Mouse (Mus musculus) limb, embryonic 11.5 days (tissue): ENCODE measurements at regions not wholly inside any gene's neighbourhood (a gene's known extent, or its start where the extent isn't known, plus 50 kb on each side); places are given as distances from the start of the nearest gene placed in this dataset.

Experiments
- ATAC-seq: fragments of 200-750 bp; cut with Nextera tagmentation; 2 replicates; pipeline ENCODE4 v1.8.0; 2017; ENCODE audit warnings: low read depth; ENCODE audit not compliant: insufficient number of reproducible peaks, low FRiP score, low TSS enrichment
- DNase-seq: peaks from one replicate; pipeline ENCODE4 v3.0.0-alpha.2; 2015; ENCODE audit warnings: low spot score
- H3K27ac ChIP-seq: fragments of 300-500 bp; sonication (generic); replicated peaks from 2 replicates; pipeline ENCODE4 v1.5.1; 2014; ENCODE audit warnings: low read depth, mild to moderate bottlenecking, low read length
- H3K27me3 ChIP-seq: fragments of 300-500 bp; sonication (generic); 2 replicates; pipeline ENCODE4 v1.6.1; 2014; ENCODE audit warnings: mild to moderate bottlenecking, low read length, mixed read lengths; ENCODE audit not compliant: control insufficient read depth, insufficient read depth
- H3K36me3 ChIP-seq: fragments of 300-500 bp; sonication (generic); 2 replicates; pipeline ENCODE4 v1.6.1; 2014; ENCODE audit warnings: mild to moderate bottlenecking, low read length, moderate library complexity, mixed read lengths; ENCODE audit not compliant: control insufficient read depth, insufficient read depth
- H3K4me1 ChIP-seq: fragments of 300-500 bp; sonication (generic); 2 replicates; pipeline ENCODE4 v1.6.1; 2014; ENCODE audit warnings: low read length, mixed read lengths; ENCODE audit not compliant: control insufficient read depth, insufficient read depth
- H3K4me2 ChIP-seq: fragments of 300-500 bp; sonication (generic); 2 replicates; pipeline ENCODE4 v1.6.1; 2014; ENCODE audit warnings: low read depth, mild to moderate bottlenecking, moderate library complexity; ENCODE audit not compliant: severe bottlenecking
- H3K4me3 ChIP-seq: fragments of 300-500 bp; sonication (generic); 2 replicates; pipeline ENCODE4 v1.5.1; 2014; ENCODE audit warnings: low read depth, low read length
- H3K9ac ChIP-seq: fragments of 300-500 bp; sonication (generic); 2 replicates; pipeline ENCODE4 v1.6.1; 2014; ENCODE audit warnings: mild to moderate bottlenecking, low read length
- H3K9me3 ChIP-seq: fragments of 300-500 bp; sonication (generic); 2 replicates; pipeline ENCODE4 v1.6.1; 2016; ENCODE audit warnings: low read length; ENCODE audit not compliant: control insufficient read depth
- WGBS: fragments of 180-500 bp; shearing (Covaris S2); extraction: QIAGEN DNeasy Blood & Tissue Kit; methylation state at CpG from one replicate; pipeline ENCODE4 v1.1.7; 2014; 5-methylcytosine and 5-hydroxymethylcytosine counted together

DNA sequence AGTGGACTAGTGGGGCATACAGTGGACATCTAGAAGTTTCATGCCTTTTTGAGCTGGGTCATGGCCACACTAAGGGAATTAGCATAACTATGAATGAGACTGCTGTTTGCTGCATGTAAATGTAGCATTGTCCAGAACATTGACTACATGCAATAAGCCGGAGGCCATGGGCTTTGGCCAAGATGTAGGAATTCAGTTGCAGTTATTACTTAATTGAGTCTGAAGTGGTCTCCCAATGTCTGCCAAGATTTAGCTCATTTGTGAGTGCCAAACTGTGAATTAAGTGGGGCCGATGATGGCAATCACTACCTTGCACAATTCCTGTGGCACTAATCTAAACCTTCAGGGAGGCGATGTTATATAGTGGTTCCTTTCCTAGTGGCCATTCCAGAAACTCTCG is 196.6 kb upstream of the Foxq1 start:
- WGBS: 93% methylated on average over 4 of the region's 4 CpGs
- ATAC-seq (no peak), DNase-seq (no peak)
- no peaks in the 10 kb centered on the region for H3K9me3 ChIP-seq
- H3K36me3 ChIP-seq: no peaks in the 10 kb centered on the region
- H3K4me1 ChIP-seq: no peaks in the 10 kb centered on the region
- H3K4me2 ChIP-seq: no peak overlapping the region
- H3K9ac ChIP-seq: no peak overlapping the region
- H3K27me3 ChIP-seq: no peaks in the 10 kb centered on the region
- H3K27ac ChIP-seq: no peak overlapping the region
- no peak overlapping the region for H3K4me3 ChIP-seq

GRCm38 (mm10) chr13:31362386-31362785 is 193.5 kb upstream of the Foxq1 start:
- H3K9me3 ChIP-seq: no peaks in the 10 kb centered on the region
- no peak overlapping the region for H3K4me2 ChIP-seq
- H3K36me3 ChIP-seq: no peaks in the 10 kb centered on the region
- H3K27ac ChIP-seq: no peak overlapping the region
- 17% methylated on average over 3 of the region's 3 CpGs for WGBS
- no peak overlapping the region for H3K9ac ChIP-seq
- H3K27me3 ChIP-seq: no peaks in the 10 kb centered on the region
- DNase-seq: peak; percentile 38
- H3K4me3 ChIP-seq: no peak overlapping the region
- no peak for ATAC-seq
- H3K4me1 ChIP-seq: no peaks in the 10 kb centered on the region

DNA sequence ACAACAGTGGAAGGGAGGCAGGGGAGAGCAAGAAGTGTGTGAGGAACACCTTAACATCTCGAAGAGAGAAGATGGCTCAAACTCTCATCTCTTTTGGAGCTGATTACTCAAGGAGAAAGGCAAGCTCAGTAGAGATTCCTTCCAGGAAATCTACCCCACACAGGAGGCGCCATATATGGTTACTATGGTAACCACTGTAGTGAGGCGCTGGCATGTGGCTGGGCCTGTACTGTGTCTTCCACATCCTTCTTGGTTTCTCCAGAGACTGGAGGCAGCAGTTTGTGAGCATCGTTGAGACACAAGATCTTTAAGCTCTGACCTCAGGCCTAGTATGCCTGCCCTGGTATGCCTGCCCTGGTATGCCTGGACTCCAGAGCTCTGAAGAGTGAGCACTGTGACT is 191.6 kb upstream of the Foxq1 start:
- Histone ChIP-seq H3K9me3 (no peaks in the 10 kb centered on the region), H3K4me2 (no peak overlapping the region), H3K27ac (no peak overlapping the region), H3K4me3 (no peak overlapping the region), H3K36me3 (no peaks in the 10 kb centered on the region), H3K27me3 (no peaks in the 10 kb centered on the region), H3K4me1 (no peaks in the 10 kb centered on the region), H3K9ac (no peak overlapping the region)
- ATAC-seq: no peak
- no peak for DNase-seq
- 77% methylated on average over 4 of the region's 4 CpGs for WGBS

DNA sequence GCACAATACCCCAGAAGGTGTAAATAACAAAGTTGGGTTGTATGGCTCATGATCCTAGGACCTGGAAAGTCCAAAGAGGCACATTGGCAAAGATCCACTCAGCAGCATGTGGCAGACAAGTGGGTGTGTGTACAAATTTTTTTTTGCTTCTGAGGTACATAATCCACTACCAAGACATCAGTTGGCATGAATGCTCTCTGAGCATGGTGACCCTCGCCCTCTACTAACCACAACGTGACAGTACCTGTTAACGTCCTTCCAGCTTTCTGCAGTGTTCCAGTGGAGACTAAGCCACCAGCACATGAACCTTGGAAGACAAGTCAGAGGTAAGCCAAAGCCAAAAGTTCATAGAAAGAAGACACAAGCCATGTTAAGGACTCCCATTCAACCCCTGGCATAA is 188.7 kb upstream of the Foxq1 start:
- H3K9me3 ChIP-seq: no peaks in the 10 kb centered on the region
- no peaks in the 10 kb centered on the region for H3K27me3 ChIP-seq
- H3K4me2 ChIP-seq: no peak overlapping the region
- no peak for DNase-seq
- no peaks in the 10 kb centered on the region for H3K36me3 ChIP-seq
- no peak overlapping the region for H3K9ac ChIP-seq
- no peak overlapping the region for H3K4me3 ChIP-seq
- H3K4me1 ChIP-seq: no peaks in the 10 kb centered on the region
- 92% methylated on average over 3 of the region's 3 CpGs for WGBS
- ATAC-seq: no peak
- no peak overlapping the region for H3K27ac ChIP-seq

GRCm38 (mm10) chr13:31369182-31369581 is 186.8 kb upstream of the Foxq1 start:
- 86% methylated on average over 4 of the region's 4 CpGs for WGBS
- Histone ChIP-seq H3K4me3 (no peak overlapping the region), H3K27ac (no peak overlapping the region), H3K9ac (no peak overlapping the region), H3K9me3 (no peaks in the 10 kb centered on the region), H3K27me3 (no peaks in the 10 kb centered on the region), H3K4me1 (no peaks in the 10 kb centered on the region), H3K36me3 (no peaks in the 10 kb centered on the region), H3K4me2 (no peak overlapping the region)
- DNase-seq (no peak), ATAC-seq (no peak)

DNA sequence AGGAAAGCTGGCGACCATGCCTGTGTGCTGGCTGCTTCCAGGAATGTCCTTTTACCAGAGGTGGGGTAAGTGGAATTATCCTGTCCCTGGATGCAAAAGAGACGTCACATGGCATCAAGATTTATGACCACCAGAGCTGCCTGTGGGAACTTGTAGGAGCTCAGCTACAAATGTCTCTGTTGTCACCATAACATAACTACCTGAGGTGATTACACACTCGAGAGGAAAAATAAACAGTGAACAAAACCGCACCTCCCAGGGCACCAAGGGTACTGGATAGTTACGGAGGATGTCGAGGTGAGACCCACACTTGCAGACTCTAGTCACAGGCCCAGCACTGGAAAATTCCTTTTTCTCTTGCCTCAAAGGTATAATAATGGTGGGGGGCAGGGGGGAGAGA is 185.1 kb upstream of the Foxq1 start:
- Histone ChIP-seq H3K4me2 (no peak overlapping the region), H3K4me3 (no peak overlapping the region), H3K4me1 (no peaks in the 10 kb centered on the region), H3K9me3 (no peaks in the 10 kb centered on the region), H3K9ac (no peak overlapping the region), H3K27me3 (no peaks in the 10 kb centered on the region), H3K27ac (no peak overlapping the region), H3K36me3 (no peaks in the 10 kb centered on the region)
- 30% methylated on average over 6 of the region's 6 CpGs for WGBS
- DNase-seq: no peak
- ATAC-seq: no peak

- Histone ChIP-seq H3K36me3 (no peaks in the 10 kb centered on the region), H3K9me3 (no peaks in the 10 kb centered on the region), H3K4me3 (no peak overlapping the region), H3K4me1 (no peaks in the 10 kb centered on the region), H3K27ac (no peak overlapping the region), H3K4me2 (no peak overlapping the region), H3K27me3 (no peaks in the 10 kb centered on the region), H3K9ac (no peak overlapping the region)
- WGBS: 57% methylated on average over 5 of the region's 5 CpGs
- ATAC-seq: no peak
- no peak for DNase-seq
Observed at GRCm38 (mm10) chr13:31374006-31374405, 181.9 kb upstream of the Foxq1 start.

DNA sequence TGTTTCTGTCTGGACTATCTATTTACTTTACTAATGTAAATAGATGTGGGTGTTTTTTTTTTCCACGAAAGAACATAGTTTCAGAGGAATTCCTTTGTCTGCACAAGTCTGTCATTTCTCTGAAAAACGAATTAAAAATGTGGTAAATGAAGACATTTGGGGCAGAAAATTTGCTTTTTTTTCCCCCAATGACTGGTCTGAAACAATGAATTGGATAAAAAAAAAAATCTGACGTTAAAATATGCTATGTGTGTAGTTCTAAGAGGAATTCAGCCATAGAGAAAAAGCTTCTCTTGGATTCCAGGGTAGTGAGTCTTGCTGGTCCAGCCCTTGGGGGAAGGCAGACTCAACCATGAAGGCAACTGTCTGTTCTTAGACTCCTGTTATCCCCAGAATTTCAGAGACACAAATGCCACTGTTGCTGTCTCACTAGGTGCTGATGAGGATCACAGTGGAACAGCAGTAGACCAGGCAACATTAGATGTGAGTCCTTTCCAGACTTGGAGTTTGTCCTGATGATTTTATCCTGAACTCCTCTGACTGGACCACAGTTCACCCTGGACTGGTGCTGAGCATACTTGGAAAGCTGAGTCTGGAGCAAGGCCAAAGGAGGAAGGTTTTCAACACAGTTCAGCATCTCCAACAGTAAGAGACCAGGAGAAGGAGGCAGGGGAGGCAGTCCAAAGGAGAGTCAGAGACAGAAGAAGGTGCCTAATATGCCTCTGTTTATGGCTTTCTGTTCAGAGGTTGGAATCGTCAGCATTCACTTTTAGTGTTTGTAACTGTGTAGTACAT is 162.3 kb upstream of the Foxq1 start:
- no peak for ATAC-seq

More for the DNA sequence above, 162.3 kb upstream of the Foxq1 start:
- H3K4me3 ChIP-seq: no peak overlapping the region
- WGBS: 76% methylated on average over 4 of the region's 4 CpGs
- no peak overlapping the region for H3K27ac ChIP-seq
- no peaks in the 10 kb centered on the region for H3K36me3 ChIP-seq
- H3K4me2 ChIP-seq: no peak overlapping the region
- DNase-seq: no peak
- H3K9ac ChIP-seq: no peak overlapping the region
- no peaks in the 10 kb centered on the region for H3K27me3 ChIP-seq
- H3K9me3 ChIP-seq: no peaks in the 10 kb centered on the region
- H3K4me1 ChIP-seq: peaks cover 3% of the 10 kb centered on the region; the same call in 1 of the 2 replicates
